Mouse (Mus musculus): ENCODE data around the gene B4galnt3. TPM values are rescaled to one million over a fixed set of nuclear protein-coding genes. Genes with fewer than 3 reads are reported as not detected.

The B4galnt3 gene
- total RNA-seq, 2 experiments from 2014 or later, result 0.42 to 1.9 TPM

DNA sequence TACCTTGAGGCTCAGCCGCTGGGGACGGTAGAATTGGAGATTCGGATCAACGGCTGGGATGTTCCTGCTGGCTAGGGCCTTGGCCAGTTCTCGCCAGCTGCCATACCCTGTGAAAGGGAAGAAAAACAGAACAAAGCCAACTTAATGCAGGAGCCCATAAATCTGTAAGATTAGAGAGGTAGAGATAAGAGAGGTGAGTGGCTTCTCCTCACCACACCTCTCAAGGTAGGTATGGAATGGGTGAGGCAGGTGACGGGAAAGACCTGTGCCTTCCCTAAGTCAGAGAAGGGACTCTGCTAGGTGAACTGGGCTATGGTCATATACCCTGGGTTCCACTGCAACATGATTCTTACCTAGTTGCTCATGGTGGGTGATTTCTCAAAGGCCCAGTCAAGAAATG is 61.5 kb downstream of the B4galnt3 start:
- no peak for ATAC-seq (replicated peaks; ENCODE audit: low FRiP score, poor library complexity, severe bottlenecking)

DNA sequence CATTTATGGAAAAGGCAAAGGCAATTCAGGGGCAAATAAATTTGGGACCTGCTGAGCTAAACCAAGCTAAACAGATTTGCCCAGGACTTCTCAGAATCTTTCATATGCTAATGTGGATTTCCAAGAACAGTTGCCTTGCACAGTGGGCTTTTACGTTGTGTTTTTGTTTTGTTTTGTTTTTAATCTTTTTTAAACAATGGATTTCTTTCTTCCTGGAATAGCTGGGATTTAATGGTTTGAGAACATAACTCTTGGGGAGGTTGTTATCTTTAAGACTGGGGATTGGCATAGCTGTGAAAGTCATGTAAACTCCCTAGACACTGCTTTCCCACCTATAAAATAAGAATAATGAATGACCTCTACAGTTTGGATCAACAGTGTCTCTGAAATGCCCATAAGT is 63.9 kb downstream of the B4galnt3 start:
- no peak for ATAC-seq (replicated peaks; ENCODE audit: low FRiP score, poor library complexity, severe bottlenecking)

GRCm38 (mm10) chr6:120229806-120230205 is 64.6 kb downstream of the B4galnt3 start:
- ATAC-seq (replicated peaks; ENCODE audit: low FRiP score, poor library complexity, severe bottlenecking), result no peak

DNA sequence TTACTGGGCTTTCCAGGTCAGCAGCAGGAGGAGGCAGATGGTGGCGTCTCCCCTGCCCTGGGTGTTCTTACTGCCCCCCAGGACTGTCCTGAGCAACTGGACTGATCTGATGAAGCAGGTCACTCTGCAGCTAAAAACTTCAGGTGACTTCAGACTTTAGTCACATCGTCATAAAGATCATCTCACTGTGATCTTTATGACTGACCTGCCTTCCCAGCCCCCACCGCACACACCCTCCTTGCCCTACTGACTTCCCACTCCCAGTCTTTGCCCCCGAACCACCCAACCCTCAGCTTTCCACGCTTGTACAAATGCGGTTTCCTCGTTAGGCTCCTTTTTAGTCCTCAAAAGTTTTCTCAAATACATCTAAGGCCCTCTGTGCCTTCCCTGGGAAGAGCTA is 67.3 kb downstream of the B4galnt3 start:
- ATAC-seq (replicated peaks; ENCODE audit: low FRiP score, poor library complexity, severe bottlenecking), result no peak

GRCm38 (mm10) chr6:120225355-120225754 is 69.0 kb downstream of the B4galnt3 start:
- ATAC-seq (replicated peaks; ENCODE audit: low FRiP score, poor library complexity, severe bottlenecking), result no peak

GRCm38 (mm10) chr6:120222669-120223068 is 71.7 kb downstream of the B4galnt3 start:
- peak; percentile 58 for ATAC-seq (replicated peaks; ENCODE audit: low FRiP score, poor library complexity, severe bottlenecking)

- ATAC-seq (replicated peaks; ENCODE audit: low FRiP score, poor library complexity, severe bottlenecking), result no peak
Measured at GRCm38 (mm10) chr6:120219281-120219680, 75.1 kb downstream of the B4galnt3 start.

DNA sequence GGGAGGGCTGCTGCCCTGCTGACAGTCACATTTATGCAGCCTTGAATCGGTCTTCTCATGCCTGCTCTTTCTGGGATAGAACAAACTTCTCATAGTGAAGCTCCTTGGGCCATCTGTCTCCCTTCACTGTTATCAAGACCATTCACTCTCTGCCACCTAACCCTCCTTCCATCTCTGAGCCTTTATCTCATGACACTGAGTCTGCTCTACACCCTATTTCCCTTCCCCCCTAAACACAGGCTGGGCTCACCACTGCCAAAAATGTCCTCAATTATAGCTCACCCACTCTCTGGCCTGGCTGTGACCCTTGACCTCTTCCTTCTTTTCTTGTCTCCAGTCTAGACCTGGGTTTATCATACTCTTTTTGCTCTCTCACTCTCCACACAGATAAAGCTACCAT is 77.7 kb downstream of the B4galnt3 start:
- peak; percentile 93 for ATAC-seq (replicated peaks; ENCODE audit: low FRiP score, poor library complexity, severe bottlenecking)

DNA sequence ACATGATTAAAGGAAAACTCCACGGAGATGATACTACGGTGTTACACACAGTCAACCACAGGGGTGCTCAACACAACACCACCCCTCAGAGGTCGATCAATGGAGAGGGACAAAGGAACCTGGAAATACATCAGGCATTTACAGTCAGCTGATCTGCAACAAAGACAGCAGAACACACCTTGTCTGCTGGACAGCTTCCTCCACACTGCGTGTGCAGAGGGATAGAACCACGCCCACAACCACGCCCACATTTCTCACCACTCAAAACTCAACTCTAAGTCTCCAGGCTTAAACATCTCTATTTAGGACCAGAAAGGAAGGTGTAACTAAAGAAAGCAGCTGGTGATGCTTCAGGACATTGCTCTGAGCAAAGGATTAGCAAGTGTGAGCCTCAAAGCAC is 82.8 kb downstream of the B4galnt3 start:
- peak; percentile 70 for ATAC-seq (replicated peaks; ENCODE audit: low FRiP score, poor library complexity, severe bottlenecking)

- no peak for ATAC-seq (replicated peaks; ENCODE audit: low FRiP score, poor library complexity, severe bottlenecking)
Measured at GRCm38 (mm10) chr6:120206586-120206985, 87.8 kb downstream of the B4galnt3 start.

DNA sequence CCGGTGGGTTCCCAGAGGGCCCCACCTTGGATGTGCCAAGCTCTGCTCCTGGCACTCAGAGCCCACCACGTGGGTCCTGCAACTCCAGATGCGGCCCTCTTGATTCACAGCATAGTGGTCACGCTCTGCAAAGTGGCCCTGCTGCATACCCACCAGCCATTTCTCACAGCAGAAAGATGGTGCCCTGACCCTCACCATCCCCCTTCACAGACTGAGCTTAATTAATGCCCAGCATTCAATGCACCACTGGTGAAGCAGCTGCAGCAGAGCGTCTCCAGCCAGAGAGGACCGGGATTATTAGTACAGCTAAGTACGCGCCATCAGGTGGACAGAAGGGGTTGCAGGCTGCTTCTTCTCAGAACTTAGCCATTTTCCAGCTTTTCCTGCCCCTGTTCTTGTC is 92.0 kb downstream of the B4galnt3 start:
- no peak for ATAC-seq (replicated peaks; ENCODE audit: low FRiP score, poor library complexity, severe bottlenecking)

DNA sequence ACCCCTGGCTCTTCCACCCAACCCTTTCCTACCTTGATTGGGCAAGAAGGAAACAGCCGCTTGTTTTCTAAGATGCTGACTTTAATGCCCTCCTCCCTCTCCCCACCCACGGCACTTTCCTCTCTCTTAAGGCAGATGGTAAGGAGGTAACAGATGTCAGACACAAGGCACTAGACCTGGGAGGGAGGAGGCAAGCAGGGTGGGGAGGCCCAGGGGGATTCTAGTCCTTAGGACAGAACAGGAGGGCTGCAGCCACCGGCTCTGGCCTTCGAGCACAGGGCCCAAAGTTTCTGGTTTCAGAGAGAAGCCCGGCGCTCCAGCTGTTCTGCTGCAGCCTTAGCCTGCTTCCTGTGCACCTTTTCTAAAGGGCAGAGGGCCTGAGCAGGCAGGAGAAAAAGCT is 92.4 kb downstream of the B4galnt3 start:
- ATAC-seq (replicated peaks; ENCODE audit: low FRiP score, poor library complexity, severe bottlenecking), result no peak

DNA sequence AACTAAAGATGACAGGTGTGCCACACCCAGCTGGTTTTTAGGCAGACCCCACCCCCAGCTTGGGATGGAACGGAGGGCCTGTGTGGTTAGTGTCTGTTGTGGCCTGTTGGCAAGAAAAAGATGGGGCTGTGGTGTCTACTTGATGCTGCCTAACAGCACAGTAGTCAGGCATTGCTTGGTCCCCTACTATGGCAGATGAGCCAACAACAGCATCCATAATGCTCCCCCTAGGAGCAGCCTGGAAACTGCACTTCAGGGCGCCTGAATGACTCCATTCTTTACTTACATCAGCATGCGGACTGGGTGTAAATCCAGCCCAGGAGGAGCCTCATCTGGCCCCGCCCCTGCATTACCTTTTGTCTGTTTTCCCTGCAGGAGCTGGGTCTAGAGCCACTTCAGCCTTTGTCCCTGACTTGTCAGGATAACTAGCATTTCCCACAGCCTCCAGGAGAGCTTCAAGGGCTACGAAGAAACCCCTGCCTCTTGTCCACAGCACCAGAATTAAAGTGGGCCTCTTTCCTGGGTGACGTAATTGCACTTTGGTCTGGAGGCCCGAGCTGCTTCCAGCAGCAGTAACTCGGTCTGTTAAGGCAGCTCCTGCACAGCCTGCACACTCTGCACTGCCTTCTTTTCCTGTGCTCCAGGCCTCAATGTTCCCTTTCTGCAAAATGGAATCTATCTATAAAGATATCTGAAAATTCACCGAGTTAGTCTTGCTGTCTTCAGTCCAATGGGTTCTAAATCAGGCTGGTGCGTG is 94.5 kb downstream of the B4galnt3 start:
- no peak for ATAC-seq (replicated peaks; ENCODE audit: low FRiP score, poor library complexity, severe bottlenecking)

DNA sequence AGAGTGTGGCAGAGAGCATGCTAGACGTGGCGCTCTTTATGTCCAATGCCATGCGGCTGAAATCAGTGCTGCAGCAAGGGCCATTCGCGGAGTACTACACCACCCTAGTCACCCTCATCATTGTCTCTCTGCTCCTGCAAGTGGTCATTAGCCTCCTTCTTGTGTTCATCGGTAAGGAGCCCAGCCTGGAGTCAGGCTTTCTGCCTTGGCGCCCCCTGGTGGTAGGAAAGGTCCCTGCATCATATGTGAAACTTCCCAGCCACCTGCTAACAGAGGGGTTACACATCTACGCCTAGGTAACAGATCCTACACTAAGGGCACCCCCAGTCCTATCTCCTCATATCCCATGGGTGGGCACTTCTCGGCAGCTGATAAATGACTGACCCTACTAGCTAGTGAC is 96.4 kb downstream of the B4galnt3 start:
- peak; percentile 72 for ATAC-seq (replicated peaks; ENCODE audit: low FRiP score, poor library complexity, severe bottlenecking)

GRCm38 (mm10) chr6:120196837-120197236 is 97.5 kb downstream of the B4galnt3 start:
- ATAC-seq (replicated peaks; ENCODE audit: low FRiP score, poor library complexity, severe bottlenecking), result 0 out of 2 replicates have a peak, but pooled peaks have one; percentile 20

GRCm38 (mm10) chr6:120194963-120195362 is 99.4 kb downstream of the B4galnt3 start:
- ATAC-seq (replicated peaks; ENCODE audit: low FRiP score, poor library complexity, severe bottlenecking), result no peak

GRCm38 (mm10) chr6:120194305-120194704 is 100.1 kb downstream of the B4galnt3 start:
- no peak for ATAC-seq (replicated peaks; ENCODE audit: low FRiP score, poor library complexity, severe bottlenecking)

DNA sequence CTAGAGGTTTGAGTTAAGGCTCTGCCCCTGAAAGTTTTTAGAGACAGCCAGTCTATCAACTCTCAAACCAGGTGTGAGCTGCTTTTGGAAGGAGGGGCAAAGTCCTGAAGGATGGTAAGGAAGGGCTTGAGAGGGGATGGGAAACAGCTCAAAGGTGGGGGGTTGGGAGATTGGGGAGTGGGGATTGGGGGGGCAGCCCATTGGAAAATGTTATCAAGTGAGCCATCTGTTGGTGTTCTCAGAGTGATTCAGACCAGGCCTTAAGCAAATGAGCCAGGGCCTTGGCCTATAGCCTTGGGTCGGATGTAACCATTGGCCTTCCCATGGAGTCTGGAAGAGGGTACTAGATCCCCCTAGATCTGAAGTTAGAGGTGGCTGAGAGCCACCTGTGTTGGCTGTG is 100.6 kb downstream of the B4galnt3 start:
- ATAC-seq (replicated peaks; ENCODE audit: low FRiP score, poor library complexity, severe bottlenecking), result no peak

DNA sequence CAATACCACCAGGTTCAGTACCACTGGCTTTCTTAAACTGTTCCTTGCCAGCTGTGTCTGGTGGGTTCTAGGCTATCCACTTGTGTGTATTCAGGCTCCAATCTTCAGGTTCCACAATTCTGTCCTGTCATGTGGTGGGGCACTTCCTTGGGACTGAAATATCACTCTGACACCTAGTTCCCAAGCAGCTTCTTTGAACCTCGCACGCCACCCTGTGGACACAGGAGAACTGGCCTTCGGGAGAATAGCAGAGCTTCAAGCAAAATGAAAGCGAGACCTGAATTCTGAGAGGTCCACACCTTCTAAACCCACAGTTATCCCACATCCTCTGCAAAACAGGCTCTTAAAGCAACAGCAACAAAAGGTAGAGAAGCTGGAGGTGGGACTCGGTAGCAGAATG is 101.2 kb downstream of the B4galnt3 start:
- peak; percentile 76 for ATAC-seq (replicated peaks; ENCODE audit: low FRiP score, poor library complexity, severe bottlenecking)

GRCm38 (mm10) chr6:120192211-120192870 is 102.0 kb downstream of the B4galnt3 start:
- no peak for ATAC-seq (replicated peaks; ENCODE audit: low FRiP score, poor library complexity, severe bottlenecking)

GRCm38 (mm10) chr6:120191396-120192170 is 102.8 kb downstream of the B4galnt3 start:
- ATAC-seq (replicated peaks; ENCODE audit: low FRiP score, poor library complexity, severe bottlenecking), result no peak

Data from erythroid progenitor cell, adult 5-6 weeks (primary cell).